Mouse (Mus musculus): Measurements from ENCODE around the gene R3hdm4. TPM values are rescaled to one million over a fixed set of nuclear protein-coding genes. Genes with fewer than 3 reads are reported as not detected.

R3hdm4 gene
- total and polyA plus RNA-seq, 3 experiments: 82.4 to 123 (median 85.6) TPM

GRCm38 (mm10) chr10:79866601-79867000 lies 54.4 kb downstream of the R3hdm4 start:
- DNase-seq: no peak
- Histone ChIP-seq H3K27ac (no peak overlapping the region), H3K27me3 (ENCODE audit: control insufficient read depth, insufficient read depth, low read length) (no peaks in the 10 kb centered on the region), H3K4me1 (ENCODE audit: control insufficient read depth, insufficient read depth, low read length) (no peaks in the 10 kb centered on the region; the same call in 1 of the 2 replicates), H3K79me2 (replicated peaks; ENCODE audit: control insufficient read depth, insufficient read depth, low read length) (no peaks in the 10 kb centered on the region), H3K4me3 (no peak overlapping the region), H3K9ac (ENCODE audit: low read depth, low read length) (no peak overlapping the region), H3K36me3 (ENCODE audit: control insufficient read depth, insufficient read depth, low read length) (no peaks in the 10 kb centered on the region)
- 78% methylated on average over 11 of the region's 11 CpGs for WGBS
- TF ChIP-seq CTCF (IDR thresholded peaks at IDR 0.05): no peak
- TF ChIP-seq EP300 (IDR thresholded peaks at IDR 0.05; ENCODE audit: insufficient read depth, low read depth, low read length): no peak
- TF ChIP-seq POLR2A (IDR thresholded peaks at IDR 0.05; ENCODE audit: insufficient read depth, low read depth, low read length): no peak
- intact Hi-C loops (cut with DNase I): loop anchor here (5.0 kb wide), 1 partner anchor 34 kb away; no protein-coding TSS in a partner anchor

GRCm38 (mm10) chr10:79865801-79866295 lies 55.2 kb downstream of the R3hdm4 start:
- Histone ChIP-seq H3K9ac (ENCODE audit: low read depth, low read length) (peak overlapping the region; percentile 16), H3K27ac (no peak overlapping the region), H3K27me3 (ENCODE audit: control insufficient read depth, insufficient read depth, low read length) (no peaks in the 10 kb centered on the region), H3K79me2 (replicated peaks; ENCODE audit: control insufficient read depth, insufficient read depth, low read length) (no peaks in the 10 kb centered on the region), H3K4me3 (no peak overlapping the region), H3K4me1 (ENCODE audit: control insufficient read depth, insufficient read depth, low read length) (no peaks in the 10 kb centered on the region; the same call in 1 of the 2 replicates), H3K36me3 (ENCODE audit: control insufficient read depth, insufficient read depth, low read length) (no peaks in the 10 kb centered on the region)
- DNase-seq: peak; percentile 42 to 50
- intact Hi-C loops (cut with DNase I): loop anchor here (5.0 kb wide), 1 partner anchor 34 kb away; no protein-coding TSS in a partner anchor
- no peak for TF ChIP-seq POLR2A (IDR thresholded peaks at IDR 0.05; ENCODE audit: insufficient read depth, low read depth, low read length)
- TF ChIP-seq EP300 (IDR thresholded peaks at IDR 0.05; ENCODE audit: insufficient read depth, low read depth, low read length): no peak
- TF ChIP-seq CTCF (IDR thresholded peaks at IDR 0.05): peak; percentile 68
- 23% methylated on average over 19 of the region's 19 CpGs for WGBS

GRCm38 (mm10) chr10:79865189-79865601 lies 55.8 kb downstream of the R3hdm4 start:
- DNase-seq: no peak
- Histone ChIP-seq H3K4me3 (no peak overlapping the region), H3K79me2 (replicated peaks; ENCODE audit: control insufficient read depth, insufficient read depth, low read length) (peaks cover 4% of the 10 kb centered on the region), H3K4me1 (ENCODE audit: control insufficient read depth, insufficient read depth, low read length) (no peaks in the 10 kb centered on the region; the same call in 1 of the 2 replicates), H3K27ac (no peak overlapping the region), H3K36me3 (ENCODE audit: control insufficient read depth, insufficient read depth, low read length) (no peaks in the 10 kb centered on the region), H3K27me3 (ENCODE audit: control insufficient read depth, insufficient read depth, low read length) (no peaks in the 10 kb centered on the region), H3K9ac (ENCODE audit: low read depth, low read length) (peak overlapping the region; percentile 16; the same call in 1 of the 2 replicates)
- WGBS: 42% methylated on average over 12 of the region's 12 CpGs
- TF ChIP-seq CTCF (IDR thresholded peaks at IDR 0.05): no peak
- no peak for TF ChIP-seq POLR2A (IDR thresholded peaks at IDR 0.05; ENCODE audit: insufficient read depth, low read depth, low read length)
- TF ChIP-seq EP300 (IDR thresholded peaks at IDR 0.05; ENCODE audit: insufficient read depth, low read depth, low read length): no peak
- intact Hi-C loops (cut with DNase I): loop anchor here (5.0 kb wide), 1 partner anchor 33 kb away; no protein-coding TSS in a partner anchor

- TF ChIP-seq POLR2A (IDR thresholded peaks at IDR 0.05; ENCODE audit: insufficient read depth, low read depth, low read length) (no peak), CTCF (IDR thresholded peaks at IDR 0.05) (no peak), EP300 (IDR thresholded peaks at IDR 0.05; ENCODE audit: insufficient read depth, low read depth, low read length) (no peak)
- Histone ChIP-seq H3K27me3 (ENCODE audit: control insufficient read depth, insufficient read depth, low read length) (no peaks in the 10 kb centered on the region), H3K4me1 (ENCODE audit: control insufficient read depth, insufficient read depth, low read length) (peaks cover 3% of the 10 kb centered on the region), H3K4me3 (no peak overlapping the region), H3K27ac (no peak overlapping the region), H3K9ac (ENCODE audit: low read depth, low read length) (no peak overlapping the region), H3K79me2 (replicated peaks; ENCODE audit: control insufficient read depth, insufficient read depth, low read length) (peaks cover 4% of the 10 kb centered on the region), H3K36me3 (ENCODE audit: control insufficient read depth, insufficient read depth, low read length) (no peaks in the 10 kb centered on the region)
- no peak for DNase-seq
- WGBS: 64% methylated on average over 10 of the region's 10 CpGs
- intact Hi-C loops (cut with DNase I): loop anchor here (5.0 kb wide), 1 partner anchor 32 kb away; no protein-coding TSS in a partner anchor
Observed at GRCm38 (mm10) chr10:79864351-79865188, 56.4 kb downstream of the R3hdm4 start.

- 64% methylated on average over 10 of the region's 10 CpGs for WGBS
- H3K36me3 ChIP-seq (ENCODE audit: control insufficient read depth, insufficient read depth, low read length): peaks cover 2% of the 10 kb centered on the region; the same call in 1 of the 2 replicates
- no peak for DNase-seq
- intact Hi-C loops (cut with DNase I): no loop called here
- TF ChIP-seq CTCF (IDR thresholded peaks at IDR 0.05): no peak
- H3K27me3 ChIP-seq (ENCODE audit: control insufficient read depth, insufficient read depth, low read length): no peaks in the 10 kb centered on the region
- H3K79me2 ChIP-seq (replicated peaks; ENCODE audit: control insufficient read depth, insufficient read depth, low read length): peaks cover 4% of the 10 kb centered on the region
- H3K27ac ChIP-seq: no peak overlapping the region
- no peak overlapping the region for H3K4me3 ChIP-seq
- H3K4me1 ChIP-seq (ENCODE audit: control insufficient read depth, insufficient read depth, low read length): peaks cover 13% of the 10 kb centered on the region
- no peak overlapping the region for H3K9ac ChIP-seq (ENCODE audit: low read depth, low read length)
Observed at GRCm38 (mm10) chr10:79862925-79863324, 58.1 kb downstream of the R3hdm4 start.

Measured in heart, adult 2 months (tissue).